Mouse (Mus musculus) right cerebral cortex, postnatal 36 days (tissue): ENCODE data around the gene 4930562C15Rik.

Experiments used
- DNase-seq, 2 experiments: peaks; one replicate each; pipeline ENCODE4 v3.0.0; 2022; ENCODE audit warnings: low spot score in 2 of 2, mixed read lengths in 1 of 2

4930562C15Rik gene

GRCm38 (mm10) chr16:4861392-4861791 is 26.2 kb downstream of the 4930562C15Rik start:
- DNase-seq, result no peak

GRCm38 (mm10) chr16:4862863-4863483 is 27.8 kb downstream of the 4930562C15Rik start:
- DNase-seq, result peak in 1 of 2 experiments; percentile 55

GRCm38 (mm10) chr16:4863742-4864141 is 28.5 kb downstream of the 4930562C15Rik start:
- no peak for DNase-seq

- DNase-seq, result no peak
Observed at GRCm38 (mm10) chr16:4866101-4866695, 31.0 kb downstream of the 4930562C15Rik start.

GRCm38 (mm10) chr16:4870490-4870889 is 35.3 kb downstream of the 4930562C15Rik start:
- DNase-seq, result no peak

- DNase-seq, result no peak
Observed at GRCm38 (mm10) chr16:4871926-4872325, 36.7 kb downstream of the 4930562C15Rik start.

- no peak for DNase-seq
Observed at GRCm38 (mm10) chr16:4875198-4876032, 40.2 kb downstream of the 4930562C15Rik start.

- DNase-seq, result peak in 1 of 2 experiments; percentile 48
Observed at GRCm38 (mm10) chr16:4876033-4876680, 40.9 kb downstream of the 4930562C15Rik start.

GRCm38 (mm10) chr16:4877195-4877594 is 42.0 kb downstream of the 4930562C15Rik start:
- DNase-seq, result no peak

GRCm38 (mm10) chr16:4877701-4878100 is 42.5 kb downstream of the 4930562C15Rik start:
- no peak for DNase-seq

- DNase-seq, result no peak
Observed at GRCm38 (mm10) chr16:4878192-4878885, 43.1 kb downstream of the 4930562C15Rik start.

- peak; percentile 56 to 66 for DNase-seq
Observed at GRCm38 (mm10) chr16:4879101-4879707, 44.0 kb downstream of the 4930562C15Rik start.

- DNase-seq, result peak; percentile 89 to 90
Observed at GRCm38 (mm10) chr16:4879708-4880124, 44.5 kb downstream of the 4930562C15Rik start.

- DNase-seq, result peak; percentile 99
Observed at GRCm38 (mm10) chr16:4880136-4880825, 45.1 kb downstream of the 4930562C15Rik start, which contains the start of gene Ubald1. Gene Ubald1, minus strand, starts transcription at chr16:4880315.

- DNase-seq, result no peak
Observed at GRCm38 (mm10) chr16:4881400-4882351, 46.5 kb downstream of the 4930562C15Rik start.

GRCm38 (mm10) chr16:4884930-4885329 is 49.7 kb downstream of the 4930562C15Rik start:
- no peak for DNase-seq

GRCm38 (mm10) chr16:4885760-4886689 is 50.8 kb downstream of the 4930562C15Rik start, which contains the start of gene Mgrn1:
Gene Mgrn1, plus strand, starts transcription at chr16:4886249.
- DNase-seq, result peak; percentile 74 to 79

- DNase-seq, result no peak
Observed at GRCm38 (mm10) chr16:4886690-4887020, 51.4 kb downstream of the 4930562C15Rik start.
